ENCODE assay signal across 8 mouse cellular contexts in the genomic region with DNA sequence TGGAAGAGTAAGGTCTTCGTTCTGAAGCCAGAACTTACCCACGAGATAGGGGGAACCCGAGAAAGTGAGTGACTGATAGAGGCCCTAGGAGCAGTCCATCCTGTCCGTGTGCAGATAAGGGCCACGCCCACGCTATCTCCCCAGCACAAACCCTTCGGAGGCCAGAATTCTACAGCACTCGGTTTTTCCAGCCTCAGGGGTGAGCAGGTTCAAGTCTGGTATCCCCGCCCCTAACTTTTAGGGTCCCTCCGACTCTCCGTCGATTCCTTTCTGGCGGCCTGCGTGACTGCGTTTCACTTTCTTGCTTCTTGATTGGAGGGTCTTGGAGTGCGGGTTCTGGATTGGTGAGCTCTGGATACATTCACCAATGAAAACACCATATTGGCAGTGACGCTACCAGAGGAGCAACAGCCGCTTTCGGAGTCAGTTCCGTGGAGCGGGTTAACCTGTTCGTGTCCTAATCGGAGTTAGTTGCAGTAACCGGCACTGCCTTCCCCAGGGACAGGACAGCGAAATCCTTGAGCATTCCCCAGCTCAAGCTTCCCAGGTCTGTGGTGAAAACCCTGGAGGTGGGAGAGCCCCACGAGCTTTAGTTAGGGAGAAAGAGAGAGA. TPM values are rescaled to one million over a fixed set of nuclear protein-coding genes. Genes with fewer than 3 reads are reported as not detected.
A peak's percentile ranks its signal among the peaks of the same experiment; 100 is the strongest.
DNase-seq lines count a peak whose midpoint lies in the region; ATAC-seq and TF ChIP-seq lines count a peak whose summit lies in the region.

A gene (minus strand): TSS at position 271 of the 612 bp plus-strand sequence.

- H3K36me3 ChIP-seq in E14TG2a.4 (ENCODE audit: insufficient read depth, low read length) = peaks cover 73% of the 10 kb centered on the region
- peaks cover 63% of the 10 kb centered on the region for H3K36me3 ChIP-seq in forebrain, embryonic 12.5 days (replicated peaks)
- H3K36me3 ChIP-seq in liver, postnatal 0 days (replicated peaks; ENCODE audit: insufficient read depth, low read length) = peaks cover 58% of the 10 kb centered on the region
- H3K36me3 ChIP-seq in neural tube, embryonic 14.5 days (ENCODE audit: control insufficient read depth, insufficient read depth, low read length) = peaks cover 34% of the 10 kb centered on the region

- H3K9me3 ChIP-seq in E14TG2a.4 (ENCODE audit: low read length) = no peaks in the 10 kb centered on the region
- H3K9me3 ChIP-seq in forebrain, embryonic 12.5 days = no peaks in the 10 kb centered on the region
- no peaks in the 10 kb centered on the region for H3K9me3 ChIP-seq in liver, postnatal 0 days (ENCODE audit: low read length)
- H3K9me3 ChIP-seq in neural tube, embryonic 14.5 days (ENCODE audit: control insufficient read depth, low read length) = no peaks in the 10 kb centered on the region

- peak; percentile 98 for TF ChIP-seq EP300 in liver, postnatal 0 days (IDR thresholded peaks at IDR 0.05; ENCODE audit: low read depth)

- WGBS in forebrain, embryonic 12.5 days = under 1% methylated on average over 26 of the region's 26 CpGs
- under 1% methylated on average over 26 of the region's 26 CpGs for WGBS in large intestine, adult 2 months
- WGBS in liver, postnatal 0 days (ENCODE audit: insufficient replicate concordance) = under 1% methylated on average over 26 of the region's 26 CpGs
- under 1% methylated on average over 26 of the region's 26 CpGs for WGBS in neural tube, embryonic 14.5 days

- peak within 1 kb of the TSS; percentile 90 for H3K4me2 ChIP-seq in forebrain, embryonic 12.5 days
- H3K4me2 ChIP-seq in liver, postnatal 0 days (ENCODE audit: low read depth, low read length) = peak within 1 kb of the TSS; percentile 81
- peak within 1 kb of the TSS; percentile 66 for H3K4me2 ChIP-seq in neural tube, embryonic 14.5 days (ENCODE audit: low read depth, low read length)

- DNase-seq in c-Kit-positive CD71-positive TER-119-positive erythroid progenitor cells, embryonic 14.5 days (ENCODE audit: low spot score) = peak; percentile 99
- DNase-seq in heart, postnatal 10 days = peak; percentile 95 to 96
- peak; percentile 96 for DNase-seq in large intestine, adult 2 months (ENCODE audit: low read depth, low spot score)
- peak; percentile 93 for DNase-seq in liver, postnatal 0 days
- peak; percentile 82 for DNase-seq in testis, postnatal 10 days (ENCODE audit: low spot score)

- intact Hi-C loops in heart, postnatal 10 days (cut with DNase I) = loop anchor here (1.0 to 10.0 kb wide), 3 partner anchors 34 to 166 kb away; a partner anchor contains a TSS

- H3K9ac ChIP-seq in forebrain, embryonic 12.5 days = peak within 1 kb of the TSS; percentile 78
- peak within 1 kb of the TSS; percentile 96 for H3K9ac ChIP-seq in liver, postnatal 0 days (replicated peaks)
- H3K9ac ChIP-seq in neural tube, embryonic 14.5 days (replicated peaks; ENCODE audit: low read depth, low read length) = peak within 1 kb of the TSS; percentile 47

- peak; percentile 99 for ATAC-seq in forebrain, embryonic 12.5 days (ENCODE audit: low FRiP score)
- peak; percentile 93 for ATAC-seq in liver, postnatal 0 days
- peak; percentile 98 for ATAC-seq in neural tube, embryonic 14.5 days (ENCODE audit: low read depth)

- H3K4me1 ChIP-seq in E14TG2a.4 (replicated peaks; ENCODE audit: low read depth, low read length) = peaks cover 62% of the 10 kb centered on the region
- peaks cover 31% of the 10 kb centered on the region for H3K4me1 ChIP-seq in forebrain, embryonic 12.5 days
- H3K4me1 ChIP-seq in liver, postnatal 0 days (ENCODE audit: insufficient read depth) = peaks cover 12% of the 10 kb centered on the region
- peaks cover 9% of the 10 kb centered on the region for H3K4me1 ChIP-seq in neural tube, embryonic 14.5 days (ENCODE audit: control insufficient read depth, insufficient read depth, low read length)

- TF ChIP-seq CTCF in E14TG2a.4 (conservative IDR thresholded peaks at IDR 0.05; ENCODE audit: low read length) = no peak
- TF ChIP-seq CTCF in liver, postnatal 0 days (IDR thresholded peaks at IDR 0.05; ENCODE audit: low read depth) = no peak

- H3K27ac ChIP-seq in forebrain, embryonic 12.5 days = peak within 1 kb of the TSS; percentile 79
- peak within 1 kb of the TSS; percentile 97 for H3K27ac ChIP-seq in liver, postnatal 0 days (ENCODE audit: low read depth)
- peak within 1 kb of the TSS; percentile 60; the same call in 1 of the 2 replicates for H3K27ac ChIP-seq in neural tube, embryonic 14.5 days (ENCODE audit: low read depth, low read length)

- H3K4me3 ChIP-seq in E14TG2a.4 (replicated peaks; ENCODE audit: low read length) = peak within 1 kb of the TSS; percentile 86
- peak within 1 kb of the TSS; percentile 64 for H3K4me3 ChIP-seq in forebrain, embryonic 12.5 days (replicated peaks)
- peak within 1 kb of the TSS; percentile 59 for H3K4me3 ChIP-seq in liver, postnatal 0 days (ENCODE audit: low read depth, low read length)
- peak within 1 kb of the TSS; percentile 48 for H3K4me3 ChIP-seq in neural tube, embryonic 14.5 days (ENCODE audit: low read depth, low read length)

- H3K27me3 ChIP-seq in E14TG2a.4 (ENCODE audit: insufficient read depth, low read length) = no peaks in the 10 kb centered on the region
- no peaks in the 10 kb centered on the region for H3K27me3 ChIP-seq in forebrain, embryonic 12.5 days
- H3K27me3 ChIP-seq in liver, postnatal 0 days (ENCODE audit: insufficient read depth, low read length) = no peaks in the 10 kb centered on the region
- no peaks in the 10 kb centered on the region for H3K27me3 ChIP-seq in neural tube, embryonic 14.5 days (ENCODE audit: control insufficient read depth, insufficient read depth, low read length)

RNA-seq across cellular contexts. Expression of the gene that starts here (rescaled TPM):
- polyA plus RNA-seq in forebrain, embryonic 12.5 days (2016; fragmentation: Nextera tagmentation; extraction: Ambion mirVana) = 58.7 and 68.0 TPM in 2 replicates
- 10 to 100 TPM; 20.7 to 21.4 TPM for total RNA-seq in heart, postnatal 10 days (2021)
- 21.9 and 34.8 TPM in 2 replicates for polyA plus RNA-seq in large intestine, adult 2 months (2012; rRNA removed)
- 61.5 and 69.6 TPM in 2 replicates for polyA plus RNA-seq in liver, postnatal 0 days (2015; fragmentation: Nextera tagmentation; extraction: Ambion mirVana)
- 49.2 and 51.2 TPM in 2 replicates for polyA plus RNA-seq in neural tube, embryonic 14.5 days (2014; fragmentation: Nextera tagmentation; extraction: Ambion mirVana)

Comparison
In these comparisons a context has a peak if more than half of its experiments do, and no peak if none do; other contexts are left out.
1. Peak in every context shown above with its lines: DNase-seq, ATAC-seq, H3K4me3 ChIP-seq and H3K27ac ChIP-seq.